16 mouse cellular contexts compared by ENCODE assay signal in genomic region chr6:112295269-112295668, GRCm38 (mm10). TPM values are rescaled to one million over a fixed set of nuclear protein-coding genes. Genes with fewer than 3 reads are reported as not detected.
DNase-seq lines count a peak whose midpoint lies in the region; ATAC-seq and TF ChIP-seq lines count a peak whose summit lies in the region.
"Had no signal": no experiment of that assay in that cellular context is flagged by ENCODE, and none has a peak within 500 bp of the region (broad histone marks: within the 10 kb centered on the region; RNA-seq: fewer than 3 reads in every experiment).

No protein-coding gene starts in this region.

- 0 out of 2 replicates have a peak, but pooled peaks have one; percentile 17 for ATAC-seq in heart, postnatal 0 days (ENCODE audit: insufficient read depth, low read depth)
- no peak for ATAC-seq in forebrain, embryonic 11.5 days (replicated peaks; ENCODE audit: low FRiP score)
- no peak for ATAC-seq in megakaryocyte-erythroid progenitor cell, adult 5-6 weeks (replicated peaks; ENCODE audit: low FRiP score, low TSS enrichment, poor library complexity, severe bottlenecking)
- ATAC-seq: forebrain, embryonic 15.5 days had no signal

- no peak overlapping the region for H3K4me3 ChIP-seq in heart, postnatal 0 days (ENCODE audit: low read depth, low read length)
- no peak overlapping the region for H3K4me3 ChIP-seq in forebrain, embryonic 11.5 days (ENCODE audit: low read depth, low read length)
- H3K4me3 ChIP-seq: embryonic facial prominence, embryonic 13.5 days; forebrain, embryonic 15.5 days; hindbrain, embryonic 13.5 days had no signal

- no peak overlapping the region for H3K9ac ChIP-seq in heart, postnatal 0 days (replicated peaks; ENCODE audit: low read depth, low read length)
- H3K9ac ChIP-seq in forebrain, embryonic 11.5 days (ENCODE audit: low read length): no peak overlapping the region
- H3K9ac ChIP-seq: embryonic facial prominence, embryonic 13.5 days; forebrain, embryonic 15.5 days; hindbrain, embryonic 13.5 days had no signal

- H3K9me3 ChIP-seq in heart, postnatal 0 days (replicated peaks; ENCODE audit: control insufficient read depth, low read length): no peaks in the 10 kb centered on the region
- no peaks in the 10 kb centered on the region for H3K9me3 ChIP-seq in forebrain, embryonic 11.5 days (ENCODE audit: control insufficient read depth, low read length)
- H3K9me3 ChIP-seq: embryonic facial prominence, embryonic 13.5 days; forebrain, embryonic 15.5 days; hindbrain, embryonic 13.5 days had no signal

- peak; percentile 26 for DNase-seq in adrenal gland, postnatal 14 days
- DNase-seq in adrenal gland, adult 18-20 months (ENCODE audit: low spot score in 2 of 2): no peak
- peak; percentile 36 for DNase-seq in 3134 (ENCODE audit: extremely low read depth, insufficient read length, low spot score)
- peak; percentile 23 for DNase-seq in heart, postnatal 0 days (ENCODE audit: low spot score)
- DNase-seq in lung, adult 18-20 months: peak; percentile 42 to 64
- DNase-seq in forebrain, embryonic 11.5 days (ENCODE audit: low spot score): no peak
- DNase-seq in thymus, postnatal 25 days: no peak
- DNase-seq: cerebellum, postnatal 36 days; gastrocnemius, postnatal 25 days; right cerebral cortex, postnatal 14 days; thymus, adult 18-20 months had no signal

- TF ChIP-seq CTCF in heart, postnatal 0 days (IDR thresholded peaks at IDR 0.05; ENCODE audit: low read depth): no peak

- H3K4me1 ChIP-seq in heart, postnatal 0 days (ENCODE audit: control insufficient read depth, insufficient read depth): peaks cover 24% of the 10 kb centered on the region
- no peaks in the 10 kb centered on the region for H3K4me1 ChIP-seq in forebrain, embryonic 11.5 days (replicated peaks; ENCODE audit: control insufficient read depth, insufficient read depth, low read length)
- H3K4me1 ChIP-seq: forebrain, embryonic 15.5 days; hindbrain, embryonic 13.5 days had no signal

- no peak overlapping the region for H3K4me2 ChIP-seq in heart, postnatal 0 days (ENCODE audit: low read depth, low read length)
- H3K4me2 ChIP-seq in forebrain, embryonic 11.5 days (ENCODE audit: low read depth, low read length, severe bottlenecking): no peak overlapping the region
- H3K4me2 ChIP-seq: embryonic facial prominence, embryonic 13.5 days; forebrain, embryonic 15.5 days; hindbrain, embryonic 13.5 days had no signal

- 40% methylated on average over 3 of the region's 3 CpGs for WGBS in heart, postnatal 0 days
- 78% methylated on average over 3 of the region's 3 CpGs for WGBS in forebrain, embryonic 11.5 days

- 0 out of 2 replicates have a peak, but pooled peaks cover 5% of the 10 kb centered on the region for H3K36me3 ChIP-seq in heart, postnatal 0 days (replicated peaks; ENCODE audit: control insufficient read depth, insufficient read depth, low read length)
- H3K36me3 ChIP-seq in forebrain, embryonic 11.5 days (ENCODE audit: control insufficient read depth, insufficient read depth, low read length): no peaks in the 10 kb centered on the region
- H3K36me3 ChIP-seq: embryonic facial prominence, embryonic 13.5 days; forebrain, embryonic 15.5 days; G1E; hindbrain, embryonic 13.5 days had no signal

- H3K27ac ChIP-seq in heart, postnatal 0 days (ENCODE audit: low read depth): no peak overlapping the region; the same call in 1 of the 2 replicates
- H3K27ac ChIP-seq in forebrain, embryonic 11.5 days (ENCODE audit: low read depth, low read length): no peak overlapping the region
- H3K27ac ChIP-seq: embryonic facial prominence, embryonic 13.5 days; forebrain, embryonic 15.5 days; hindbrain, embryonic 13.5 days had no signal

- peak; percentile 61; the same call in 1 of the 2 replicates for TF ChIP-seq EP300 in heart, postnatal 0 days (IDR thresholded peaks at IDR 0.05; ENCODE audit: low read depth)

- no peaks in the 10 kb centered on the region for H3K27me3 ChIP-seq in heart, postnatal 0 days (ENCODE audit: control insufficient read depth, insufficient read depth, low read length)
- H3K27me3 ChIP-seq in forebrain, embryonic 11.5 days (ENCODE audit: control insufficient read depth, insufficient read depth, low read length): no peaks in the 10 kb centered on the region
- H3K27me3 ChIP-seq: embryonic facial prominence, embryonic 13.5 days; forebrain, embryonic 15.5 days; hindbrain, embryonic 13.5 days had no signal

RNA-seq across cellular contexts. Expression of gene Lmcd1, which starts 21.7 kb away (rescaled TPM):
- 5.6 and 8.4 TPM in 2 replicates for total RNA-seq in adrenal gland, postnatal 14 days (2021)
- total RNA-seq in adrenal gland, adult 18-20 months (2021): 1 to 10 TPM; 6.4 to 7.9 TPM
- total RNA-seq in heart, postnatal 0 days (2014; rRNA removed; ENCODE audit: low replicate concordance): 62.4 and 86.9 TPM in 2 replicates
- polyA plus RNA-seq in heart, postnatal 0 days (2015; fragmentation: Nextera tagmentation; extraction: Ambion mirVana): 34.8 and 35.2 TPM in 2 replicates
- 3.4 and 3.9 TPM in 2 replicates for polyA plus RNA-seq in forebrain, embryonic 11.5 days (2014; fragmentation: Nextera tagmentation; extraction: Ambion mirVana)
- total RNA-seq in megakaryocyte-erythroid progenitor cell, adult 5-6 weeks (2014; fragmentation: Nextera tagmentation): 11.3 and 18.7 TPM in 2 replicates
- 2.9 and 10.7 TPM in 2 replicates for total RNA-seq in megakaryocyte-erythroid progenitor cell, adult 5-6 weeks (2017)
- polyA plus RNA-seq: G1E had no signal

Comparison
In these comparisons a context has a peak if more than half of its experiments do, and no peak if none do; other contexts are left out.
1. DNase-seq: peak in adrenal gland, postnatal 14 days (single experiment), 3134 (single experiment), heart, postnatal 0 days (single experiment) and lung, adult 18-20 months (2 of 2); none in adrenal gland, adult 18-20 months (0 of 2), forebrain, embryonic 11.5 days (single experiment) and thymus, postnatal 25 days (single experiment).